Mouse (Mus musculus) ES-Bruce4 (cell line): Measurements from ENCODE around the gene Slco1a6. TPM values are rescaled to one million over a fixed set of nuclear protein-coding genes. Genes with fewer than 3 reads are reported as not detected.

Experiments
- H3K27ac ChIP-seq: 2 replicates; pipeline ENCODE4 v1.5.1; 2012; ENCODE audit warnings: low read length, inconsistent platforms; ENCODE audit not compliant: insufficient read depth
- H3K27me3 ChIP-seq: 2 replicates; pipeline ENCODE4 v1.6.1; 2012; ENCODE audit warnings: mild to moderate bottlenecking, low read length, inconsistent platforms; ENCODE audit not compliant: control insufficient read depth, poor library complexity, insufficient read depth, severe bottlenecking
- H3K36me3 ChIP-seq: 2 replicates; pipeline ENCODE4 v1.6.1; 2012; ENCODE audit warnings: inconsistent platforms, mild to moderate bottlenecking, low read length, moderate library complexity; ENCODE audit not compliant: control insufficient read depth, poor library complexity, insufficient read depth, severe bottlenecking
- H3K4me1 ChIP-seq: one replicate; pipeline ENCODE4 v1.8.1; 2011; ENCODE audit warnings: low read length; ENCODE audit not compliant: control insufficient read depth, insufficient read depth
- H3K4me3 ChIP-seq: 2 replicates; pipeline ENCODE4 v1.5.1; 2011; ENCODE audit warnings: low read depth, mild to moderate bottlenecking, low read length
- H3K9ac ChIP-seq: 2 replicates; pipeline ENCODE4 v1.6.1; 2012; ENCODE audit warnings: low read depth, mild to moderate bottlenecking, inconsistent platforms; ENCODE audit not compliant: poor library complexity, severe bottlenecking
- H3K9me3 ChIP-seq: replicated peaks from 2 replicates; pipeline ENCODE4 v1.6.1; 2012; ENCODE audit warnings: mild to moderate bottlenecking, low read length, inconsistent platforms; ENCODE audit not compliant: control insufficient read depth, poor library complexity, insufficient read depth, severe bottlenecking
- CTCF ChIP-seq: IDR thresholded peaks from one replicate; pipeline ENCODE4 v1.8.1; 2011; ENCODE audit warnings: low read depth, low read length
- EP300 ChIP-seq: IDR thresholded peaks from 2 replicates; pipeline ENCODE4 v1.6.1; 2011; ENCODE audit warnings: low read depth, low read length; ENCODE audit not compliant: insufficient read depth
- POLR2A ChIP-seq: IDR thresholded peaks from one replicate; pipeline ENCODE4 v1.8.1; 2011; ENCODE audit warnings: low read length; ENCODE audit not compliant: insufficient read depth
- polyA plus RNA-seq: library from polyadenylated mRNA; stranded (reverse); fragments of >200 nt; gene quantifications from 2 replicates; pipeline ENCODE4 v1.2.4, GENCODE M21; 2011; ENCODE audit warnings: low read depth; ENCODE audit not compliant: missing spikeins, insufficient read depth, insufficient read length

Slco1a6 gene
- polyA plus RNA-seq, 1 experiment = not detected

- Histone ChIP-seq H3K4me3 (no peak overlapping the region), H3K27ac (no peak overlapping the region), H3K36me3 (no peaks in the 10 kb centered on the region), H3K4me1 (no peaks in the 10 kb centered on the region), H3K27me3 (no peaks in the 10 kb centered on the region), H3K9ac (no peak overlapping the region), H3K9me3 (no peaks in the 10 kb centered on the region)
- no peak for TF ChIP-seq EP300
- TF ChIP-seq POLR2A = no peak
- TF ChIP-seq CTCF = no peak
Measured at GRCm38 (mm10) chr6:142200524-142200923, 7.8 kb downstream of the Slco1a6 start.

- Histone ChIP-seq H3K27ac (no peak overlapping the region), H3K27me3 (no peaks in the 10 kb centered on the region), H3K4me1 (no peaks in the 10 kb centered on the region), H3K36me3 (no peaks in the 10 kb centered on the region), H3K4me3 (no peak overlapping the region), H3K9me3 (no peaks in the 10 kb centered on the region), H3K9ac (no peak overlapping the region)
- no peak for TF ChIP-seq EP300
- TF ChIP-seq POLR2A = no peak
- TF ChIP-seq CTCF = no peak
Measured at GRCm38 (mm10) chr6:142194245-142194644, 14.1 kb downstream of the Slco1a6 start.

GRCm38 (mm10) chr6:142191962-142192361, 16.4 kb downstream of the Slco1a6 start:
- no peaks in the 10 kb centered on the region for H3K9me3 ChIP-seq
- H3K36me3 ChIP-seq = no peaks in the 10 kb centered on the region
- H3K4me3 ChIP-seq = no peak overlapping the region
- H3K4me1 ChIP-seq = no peaks in the 10 kb centered on the region
- H3K27ac ChIP-seq = no peak overlapping the region
- no peak overlapping the region for H3K9ac ChIP-seq
- TF ChIP-seq POLR2A (no peak), EP300 (no peak)
- H3K27me3 ChIP-seq = no peaks in the 10 kb centered on the region

- H3K36me3 ChIP-seq = no peaks in the 10 kb centered on the region
- H3K4me3 ChIP-seq = no peak overlapping the region
- H3K9ac ChIP-seq = no peak overlapping the region
- H3K27me3 ChIP-seq = no peaks in the 10 kb centered on the region
- H3K9me3 ChIP-seq = no peaks in the 10 kb centered on the region
- H3K27ac ChIP-seq = no peak overlapping the region
- no peaks in the 10 kb centered on the region for H3K4me1 ChIP-seq
- TF ChIP-seq POLR2A = no peak
- TF ChIP-seq CTCF = no peak
- TF ChIP-seq EP300 = no peak
Measured at GRCm38 (mm10) chr6:142187426-142187825, 20.9 kb downstream of the Slco1a6 start.

- Histone ChIP-seq H3K4me3 (no peak overlapping the region), H3K9ac (no peak overlapping the region), H3K36me3 (no peaks in the 10 kb centered on the region), H3K27ac (no peak overlapping the region), H3K27me3 (no peaks in the 10 kb centered on the region), H3K4me1 (no peaks in the 10 kb centered on the region), H3K9me3 (no peaks in the 10 kb centered on the region)
- no peak for TF ChIP-seq POLR2A
- TF ChIP-seq EP300 = no peak
- no peak for TF ChIP-seq CTCF
Measured at GRCm38 (mm10) chr6:142185868-142186415, 22.4 kb downstream of the Slco1a6 start.

GRCm38 (mm10) chr6:142163406-142163805, 44.9 kb downstream of the Slco1a6 start:
- H3K9me3 ChIP-seq = peaks cover 7% of the 10 kb centered on the region
- H3K4me3 ChIP-seq = no peak overlapping the region
- TF ChIP-seq POLR2A = no peak
- TF ChIP-seq EP300 = no peak
- no peak for TF ChIP-seq CTCF
- H3K9ac ChIP-seq = no peak overlapping the region
- no peaks in the 10 kb centered on the region for H3K4me1 ChIP-seq
- H3K27ac ChIP-seq = no peak overlapping the region
- no peaks in the 10 kb centered on the region for H3K27me3 ChIP-seq
- H3K36me3 ChIP-seq = no peaks in the 10 kb centered on the region
